Mouse (Mus musculus) kidney, embryonic 16.5 days (tissue): ENCODE data around the gene Khnyn. TPM values are rescaled to one million over a fixed set of nuclear protein-coding genes. Genes with fewer than 3 reads are reported as not detected.

ENCODE experiments used
- ATAC-seq: fragments of 200-750 bp; cut with Nextera tagmentation; 2 replicates; pipeline ENCODE4 v1.8.0; 2017; ENCODE audit warnings: moderate TSS enrichment; ENCODE audit not compliant: low FRiP score, low TSS enrichment
- H3K27ac ChIP-seq: fragments of 300-500 bp; sonication (generic); 2 replicates; pipeline ENCODE4 v1.5.1; 2014; ENCODE audit warnings: low read length
- H3K27me3 ChIP-seq: fragments of 300-500 bp; sonication (generic); 2 replicates; pipeline ENCODE4 v1.6.1; 2014; ENCODE audit warnings: low read length, control low read depth, mixed read lengths; ENCODE audit not compliant: insufficient read depth
- H3K36me3 ChIP-seq: fragments of 300-500 bp; sonication (generic); 2 replicates; pipeline ENCODE4 v1.6.1; 2014; ENCODE audit warnings: low read length, control low read depth, mixed read lengths; ENCODE audit not compliant: insufficient read depth
- H3K4me1 ChIP-seq: fragments of 300-500 bp; sonication (generic); 2 replicates; pipeline ENCODE4 v1.6.1; 2014; ENCODE audit warnings: low read length, control low read depth, mixed read lengths; ENCODE audit not compliant: insufficient read depth
- H3K4me2 ChIP-seq: fragments of 300-500 bp; sonication (generic); replicated peaks from 2 replicates; pipeline ENCODE4 v1.6.1; 2014; ENCODE audit warnings: low read depth, low read length
- H3K4me3 ChIP-seq: fragments of 300-500 bp; sonication (generic); 2 replicates; pipeline ENCODE4 v1.5.1; 2014; ENCODE audit warnings: mild to moderate bottlenecking, low read length
- H3K9ac ChIP-seq: fragments of 300-500 bp; sonication (generic); replicated peaks from 2 replicates; pipeline ENCODE4 v1.6.1; 2014; ENCODE audit warnings: low read length
- H3K9me3 ChIP-seq: fragments of 300-500 bp; sonication (generic); 2 replicates; pipeline ENCODE4 v1.6.1; 2016; ENCODE audit warnings: low read length, control low read depth
- WGBS: fragments of 180-500 bp; shearing (Covaris S2); extraction: QIAGEN DNeasy Blood & Tissue Kit; methylation state at CpG from one replicate; pipeline ENCODE4 v1.1.7; 2014; 5-methylcytosine and 5-hydroxymethylcytosine counted together
- polyA plus RNA-seq: library from polyadenylated mRNA; unstranded; fragments of >200 nt; fragmentation: Nextera tagmentation; extraction: Ambion mirVana; gene quantifications from 2 replicates; pipeline ENCODE4 v1.2.1, GENCODE M21; 2015

Khnyn gene
- polyA plus RNA-seq, 1 experiment from 2014 or later, result 18.7 TPM

GRCm38 (mm10) chr14:55883149-55883661, 1.5 kb upstream of the Khnyn start:
- Histone ChIP-seq H3K9me3 (no peaks in the 10 kb centered on the region), H3K27ac (no peak overlapping the region), H3K27me3 (no peaks in the 10 kb centered on the region), H3K36me3 (peaks cover 16% of the 10 kb centered on the region), H3K4me2 (no peak overlapping the region), H3K4me1 (peaks cover 30% of the 10 kb centered on the region), H3K4me3 (no peak overlapping the region), H3K9ac (no peak overlapping the region)
- WGBS, result 92% methylated on average over 13 of the region's 13 CpGs
- no peak for ATAC-seq

DNA sequence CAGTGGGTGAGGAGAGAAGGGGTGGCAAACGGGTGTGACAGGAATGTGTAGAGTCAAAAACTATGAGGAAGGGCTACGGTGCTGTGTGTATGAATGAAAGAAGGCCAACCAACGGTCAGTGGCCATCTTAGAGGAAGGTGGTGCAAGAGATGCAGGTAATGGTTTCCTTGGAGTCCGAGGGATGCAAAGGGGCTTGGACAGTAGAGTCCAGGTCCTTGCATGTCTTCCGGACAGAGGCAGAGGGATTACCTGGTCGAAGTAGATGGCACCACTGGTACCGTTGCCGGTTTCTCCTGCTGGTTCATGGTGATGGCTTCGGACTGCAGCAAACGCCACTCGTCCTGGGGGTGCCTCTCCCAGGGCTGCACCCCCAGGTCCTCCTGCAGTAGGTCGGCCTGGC, 1.1 kb upstream of the Khnyn start:
- Histone ChIP-seq H3K9me3 (no peaks in the 10 kb centered on the region), H3K9ac (no peak overlapping the region), H3K4me1 (peaks cover 26% of the 10 kb centered on the region), H3K4me3 (no peak overlapping the region), H3K4me2 (no peak overlapping the region), H3K27ac (peak overlapping the region; percentile 98), H3K27me3 (no peaks in the 10 kb centered on the region), H3K36me3 (peaks cover 21% of the 10 kb centered on the region)
- WGBS, result 85% methylated on average over 12 of the region's 12 CpGs
- ATAC-seq, result no peak

GRCm38 (mm10) chr14:55884166-55884565, 581 bp upstream of the Khnyn start, which contains the start of gene Cbln3:
Gene Cbln3, minus strand, starts transcription at chr14:55884392.
- H3K36me3 ChIP-seq, result peaks cover 25% of the 10 kb centered on the region
- 30% methylated on average over 4 of the region's 4 CpGs for WGBS
- peak within 1 kb of the TSS; percentile 65 for H3K4me2 ChIP-seq
- H3K27ac ChIP-seq, result peak within 1 kb of the TSS; percentile 98
- peak within 1 kb of the TSS; percentile 84 for H3K4me3 ChIP-seq
- peak within 1 kb of the TSS; percentile 93 for H3K9ac ChIP-seq
- peaks cover 25% of the 10 kb centered on the region for H3K4me1 ChIP-seq
- no peaks in the 10 kb centered on the region for H3K9me3 ChIP-seq
- H3K27me3 ChIP-seq, result no peaks in the 10 kb centered on the region
- peak; percentile 16 for ATAC-seq

DNA sequence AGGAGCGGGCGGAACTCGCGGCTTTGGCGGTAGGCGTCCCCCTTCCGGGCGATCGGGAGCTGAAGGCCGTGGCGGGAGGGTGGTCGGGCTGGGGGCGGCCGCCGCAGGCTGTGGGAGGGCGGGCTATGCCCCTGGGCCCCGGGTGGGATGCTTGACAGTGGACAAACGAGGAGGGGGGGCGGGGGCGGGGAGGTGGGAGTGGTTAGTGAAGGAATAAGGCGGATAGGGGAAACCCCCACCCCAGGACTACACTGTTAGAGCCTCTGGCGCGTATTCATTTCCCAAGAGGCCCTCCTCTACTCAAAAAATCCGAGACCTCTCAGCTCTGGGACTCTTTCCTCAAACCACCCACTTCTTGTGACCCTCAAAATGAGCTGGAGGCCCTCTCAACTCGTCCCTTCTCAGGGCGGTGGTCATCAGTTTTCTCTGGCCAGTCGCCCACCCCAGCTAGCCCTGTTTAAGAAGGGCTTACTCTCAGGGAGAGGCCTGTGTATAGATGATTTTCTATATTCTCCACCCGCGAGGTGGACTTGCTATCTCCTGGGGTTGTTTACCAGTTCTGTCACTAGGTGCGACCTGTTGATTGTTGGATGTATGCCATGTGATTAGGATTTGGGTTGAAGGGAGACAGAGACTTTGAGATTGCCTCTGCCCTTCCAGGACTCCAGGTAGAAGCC, 505 bp downstream of the Khnyn start:
- ATAC-seq, result peak; percentile 71
- 1% methylated on average over 24 of the region's 30 CpGs for WGBS

DNA sequence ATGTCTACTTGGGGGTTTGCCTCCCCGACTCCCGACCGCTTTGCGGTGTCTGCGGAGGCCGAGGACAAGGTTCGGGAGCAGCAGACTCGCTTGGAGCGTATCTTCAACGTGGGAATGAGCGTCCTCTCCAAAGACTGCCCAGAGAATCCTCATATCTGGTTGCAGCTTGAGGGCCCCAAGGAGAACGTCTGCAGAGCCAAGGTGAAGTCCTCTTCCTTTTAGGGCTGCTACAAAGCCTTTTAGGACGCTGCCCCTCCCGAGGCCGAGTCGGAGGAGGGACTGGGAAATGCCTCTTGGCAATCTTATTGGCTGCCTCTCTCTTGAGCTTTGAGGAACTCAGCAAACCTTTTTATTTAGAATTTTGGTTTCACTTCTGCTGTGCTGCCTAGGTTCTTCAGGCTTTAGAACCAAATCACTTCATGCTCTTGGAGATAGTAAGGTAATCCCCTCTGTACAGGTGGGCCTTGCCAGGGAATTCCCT, 1.1 kb downstream of the Khnyn start:
- ATAC-seq, result no peak
- WGBS, result 3% methylated on average over 16 of the region's 16 CpGs
- H3K4me3 ChIP-seq, result peak overlapping the region; percentile 84
- H3K27me3 ChIP-seq, result no peaks in the 10 kb centered on the region
- peaks cover 40% of the 10 kb centered on the region for H3K36me3 ChIP-seq
- H3K27ac ChIP-seq, result peak overlapping the region; percentile 98
- H3K9me3 ChIP-seq, result no peaks in the 10 kb centered on the region
- peak overlapping the region; percentile 65 for H3K4me2 ChIP-seq
- peaks cover 25% of the 10 kb centered on the region for H3K4me1 ChIP-seq
- H3K9ac ChIP-seq, result peak overlapping the region; percentile 93

More for the DNA sequence above, 505 bp downstream of the Khnyn start:
- Histone ChIP-seq H3K9me3 (no peaks in the 10 kb centered on the region), H3K9ac (peak overlapping the region; percentile 93), H3K4me3 (peak overlapping the region; percentile 84), H3K4me2 (peak overlapping the region; percentile 65), H3K36me3 (peaks cover 36% of the 10 kb centered on the region), H3K27me3 (no peaks in the 10 kb centered on the region), H3K27ac (peak overlapping the region; percentile 98), H3K4me1 (peaks cover 25% of the 10 kb centered on the region)

DNA sequence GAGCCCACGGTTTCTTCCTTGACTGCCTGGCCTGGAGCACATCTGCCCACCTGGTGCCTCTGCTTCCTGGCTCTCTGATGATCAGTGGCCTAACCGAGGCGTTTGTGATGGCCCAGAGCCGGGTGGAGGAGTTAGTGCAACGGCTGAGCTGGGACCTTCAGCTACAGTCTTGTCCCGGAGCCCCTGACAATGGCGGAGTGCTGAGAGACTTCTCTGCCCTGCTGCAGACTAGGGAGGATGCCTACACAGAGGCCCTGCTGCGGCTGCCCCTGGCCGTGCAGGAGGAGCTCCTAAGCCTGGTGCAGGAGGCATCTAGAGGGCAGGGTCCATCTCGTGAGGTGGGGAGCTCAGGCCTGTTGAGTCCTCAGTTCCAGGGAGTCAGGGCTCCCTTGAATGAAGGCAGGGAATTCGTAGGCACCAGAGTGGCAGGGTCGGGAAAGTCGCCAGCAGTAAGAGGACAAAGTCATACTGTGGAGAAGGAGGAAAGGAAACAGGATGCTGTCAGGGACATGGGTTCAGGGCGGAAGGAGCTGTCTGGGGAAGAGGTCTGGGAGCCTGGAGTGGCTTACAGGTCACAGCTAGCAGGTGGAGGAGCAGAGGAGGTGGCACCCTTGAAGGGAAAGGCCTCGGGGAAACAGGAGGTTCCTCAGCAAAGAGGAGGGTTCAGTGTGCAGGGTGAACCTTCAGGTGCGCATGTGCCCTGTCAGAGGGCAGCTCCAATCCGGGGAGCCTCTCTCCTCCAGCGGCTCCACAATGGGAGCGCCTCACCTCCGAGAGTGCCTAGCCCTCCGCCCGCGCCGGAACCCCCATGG, 2.0 kb downstream of the Khnyn start:
- Histone ChIP-seq H3K4me2 (peak overlapping the region; percentile 65), H3K36me3 (peaks cover 48% of the 10 kb centered on the region), H3K4me1 (peaks cover 25% of the 10 kb centered on the region), H3K9me3 (no peaks in the 10 kb centered on the region), H3K9ac (no peak overlapping the region), H3K4me3 (peak overlapping the region; percentile 84; the same call in 1 of the 2 replicates), H3K27me3 (no peaks in the 10 kb centered on the region), H3K27ac (no peak overlapping the region)
- ATAC-seq, result no peak
- WGBS, result 78% methylated on average over 24 of the region's 24 CpGs

DNA sequence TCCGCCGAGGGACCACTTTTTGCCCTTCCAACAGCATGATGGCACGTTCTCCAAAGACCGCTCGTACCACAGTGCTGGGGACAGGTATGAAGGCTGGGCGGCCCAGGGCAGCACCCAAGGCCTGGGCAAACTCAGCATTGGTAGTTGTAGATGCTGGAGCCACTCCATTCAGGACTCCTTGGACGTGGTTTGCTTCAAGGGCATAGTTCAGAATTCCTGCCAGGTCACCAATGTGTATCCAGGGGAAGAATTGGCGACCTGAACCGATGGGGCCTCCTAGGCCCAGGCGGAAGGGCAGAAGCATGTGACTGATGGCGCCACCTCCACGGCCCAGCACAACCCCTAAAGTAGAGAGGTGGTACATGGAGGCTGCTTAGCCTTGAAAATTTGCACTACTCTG, 12.9 kb downstream of the Khnyn start:
- Histone ChIP-seq H3K36me3 (peaks cover 46% of the 10 kb centered on the region), H3K27me3 (no peaks in the 10 kb centered on the region), H3K4me2 (no peak overlapping the region), H3K4me3 (no peak overlapping the region), H3K9ac (no peak overlapping the region), H3K27ac (no peak overlapping the region), H3K4me1 (peaks cover 16% of the 10 kb centered on the region), H3K9me3 (no peaks in the 10 kb centered on the region)
- no peak for ATAC-seq
- 92% methylated on average over 12 of the region's 12 CpGs for WGBS

DNA sequence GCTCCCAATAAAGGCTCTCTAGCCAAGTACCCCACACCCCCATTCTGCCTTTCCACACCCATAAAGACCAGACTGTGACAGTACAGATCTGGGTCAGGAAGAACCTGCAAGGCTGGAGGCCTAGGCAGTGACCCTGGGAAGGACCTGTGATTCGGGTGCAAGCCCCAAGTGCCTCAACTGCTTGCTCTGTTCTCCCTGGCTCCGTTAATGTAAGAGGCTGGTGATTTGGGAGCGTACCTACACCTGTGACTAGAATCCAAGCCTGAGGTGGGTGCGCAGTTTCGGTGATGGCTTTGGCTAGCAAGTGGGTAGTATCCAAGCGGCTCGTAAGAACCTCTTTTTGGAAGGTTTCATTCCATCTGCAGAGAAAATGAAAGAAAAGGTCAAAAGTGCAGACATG, 14.2 kb downstream of the Khnyn start:
- WGBS, result 89% methylated on average over 7 of the region's 7 CpGs
- H3K27me3 ChIP-seq, result no peaks in the 10 kb centered on the region
- no peak for ATAC-seq
- no peak overlapping the region for H3K4me3 ChIP-seq
- H3K27ac ChIP-seq, result no peak overlapping the region
- no peaks in the 10 kb centered on the region for H3K9me3 ChIP-seq
- peaks cover 37% of the 10 kb centered on the region for H3K36me3 ChIP-seq
- 0 out of 2 replicates have a peak overlapping the region, but pooled peaks have one; percentile 83 for H3K9ac ChIP-seq
- peaks cover 16% of the 10 kb centered on the region for H3K4me1 ChIP-seq
- H3K4me2 ChIP-seq, result peak overlapping the region; percentile 81

- H3K9ac ChIP-seq, result peak within 1 kb of the TSS; percentile 83
- peak within 1 kb of the TSS; percentile 83 for H3K27ac ChIP-seq
- H3K27me3 ChIP-seq, result no peaks in the 10 kb centered on the region
- peak within 1 kb of the TSS; percentile 59 for H3K4me3 ChIP-seq
- H3K4me2 ChIP-seq, result peak within 1 kb of the TSS; percentile 81
- ATAC-seq, result peak; percentile 91
- peaks cover 28% of the 10 kb centered on the region for H3K36me3 ChIP-seq
- peaks cover 16% of the 10 kb centered on the region for H3K4me1 ChIP-seq
- no peaks in the 10 kb centered on the region for H3K9me3 ChIP-seq
- WGBS, result under 1% methylated on average over 39 of the region's 39 CpGs
Measured at GRCm38 (mm10) chr14:55899701-55900413, 15.1 kb downstream of the Khnyn start, which contains the start of gene Sdr39u1. Gene Sdr39u1, minus strand, starts transcription at chr14:55900293.
